Mouse (Mus musculus): Measurements from ENCODE around the gene Taar6. TPM values are rescaled to one million over a fixed set of nuclear protein-coding genes. Genes with fewer than 3 reads are reported as not detected.

The Taar6 gene
- total RNA-seq (2012; rRNA removed), result not detected in 2 replicates
- polyA plus RNA-seq (2012; ENCODE audit: insufficient read depth in 1 of 2, insufficient read length in 2 of 2, low read depth in 1 of 2, low replicate concordance in 2 of 2, missing spikeins in 1 of 2), result not detected

DNA sequence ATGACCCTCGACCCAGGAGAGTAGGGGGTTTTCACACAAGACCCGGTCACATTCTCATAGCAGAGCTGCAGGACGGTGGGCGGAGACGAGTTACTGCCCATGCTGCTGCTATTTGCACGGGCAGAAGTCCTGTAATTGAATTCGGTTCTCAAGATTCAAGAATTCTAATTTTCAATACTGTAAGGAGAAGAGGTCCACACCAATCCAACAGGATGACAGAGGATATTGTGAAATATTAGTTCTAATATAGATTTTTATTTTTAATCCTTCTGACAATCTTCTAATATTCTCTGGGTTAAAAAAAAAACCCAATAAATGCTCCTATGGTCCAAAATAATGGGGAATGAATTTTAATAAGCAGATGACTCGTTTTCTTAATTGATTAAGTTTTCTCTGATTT, at the start of gene Taar6:
TSS of gene Taar6 (minus strand) at position 101 of the 400 bp plus-strand sequence.
- no peak within 1 kb of the TSS for H3K4me3 ChIP-seq (ENCODE audit: control insufficient read depth in 1 of 2, insufficient read depth in 1 of 2, low read depth in 2 of 2, low read length in 2 of 2)
- no peak for DNase-seq (ENCODE audit: low read depth, low spot score)
- no peaks in the 10 kb centered on the region for H3K36me3 ChIP-seq (ENCODE audit: control insufficient read depth in 1 of 2, insufficient read depth in 2 of 2, low read length in 2 of 2)
- H3K27ac ChIP-seq (ENCODE audit: control insufficient read depth, low read depth, low read length), result no peak within 1 kb of the TSS
- H3K9me3 ChIP-seq (replicated peaks; ENCODE audit: insufficient read depth, low read length), result no peaks in the 10 kb centered on the region
- H3K4me1 ChIP-seq (ENCODE audit: control insufficient read depth in 1 of 2, insufficient read depth in 2 of 2, low read length in 2 of 2), result no peaks in the 10 kb centered on the region
- TF ChIP-seq CTCF (IDR thresholded peaks at IDR 0.05 in 2 of 3, conservative IDR thresholded peaks at IDR 0.05 in 1 of 3; ENCODE audit: control insufficient read depth in 1 of 3, insufficient read depth in 1 of 3, low read depth in 2 of 3, low read length in 3 of 3, poor library complexity in 1 of 3, severe bottlenecking in 1 of 3) (no peak), JUND (IDR thresholded peaks at IDR 0.05; ENCODE audit: low read depth, low read length) (no peak), POLR2AphosphoS5 (IDR thresholded peaks at IDR 0.05; ENCODE audit: borderline replicate concordance, low read depth, low read length) (no peak), TAL1 (IDR thresholded peaks at IDR 0.05; ENCODE audit: low read length) (no peak)
- H3K27me3 ChIP-seq (ENCODE audit: control insufficient read depth in 1 of 2, insufficient read depth in 2 of 2, low read length in 2 of 2), result no peaks in the 10 kb centered on the region; a peak in 1 of 4 replicates
- no peaks in the 10 kb centered on the region for H3K79me2 ChIP-seq (ENCODE audit: control insufficient read depth, insufficient read depth, low read length, poor library complexity)
- H3K9ac ChIP-seq (ENCODE audit: control insufficient read depth, low read depth, low read length, poor library complexity, severe bottlenecking), result no peak within 1 kb of the TSS

GRCm38 (mm10) chr10:24031347-24031746, 45.9 kb upstream of the Taar6 start:
- H3K9me3 ChIP-seq (replicated peaks; ENCODE audit: insufficient read depth, low read length), result no peaks in the 10 kb centered on the region
- H3K36me3 ChIP-seq (ENCODE audit: control insufficient read depth in 1 of 2, insufficient read depth in 2 of 2, low read length in 2 of 2), result no peaks in the 10 kb centered on the region
- no peak overlapping the region for H3K9ac ChIP-seq (ENCODE audit: control insufficient read depth, low read depth, low read length, poor library complexity, severe bottlenecking)
- no peak overlapping the region for H3K4me3 ChIP-seq (ENCODE audit: control insufficient read depth in 1 of 2, insufficient read depth in 1 of 2, low read depth in 2 of 2, low read length in 2 of 2)
- H3K4me1 ChIP-seq (ENCODE audit: control insufficient read depth in 1 of 2, insufficient read depth in 2 of 2, low read length in 2 of 2), result no peaks in the 10 kb centered on the region
- no peak for TF ChIP-seq ZMIZ1 (IDR thresholded peaks at IDR 0.05; ENCODE audit: low read depth, low read length)
- TF ChIP-seq EP300 (IDR thresholded peaks at IDR 0.05; ENCODE audit: low read depth in 1 of 2, low read length in 2 of 2), result no peak
- no peak for TF ChIP-seq BHLHE40 (IDR thresholded peaks at IDR 0.05; ENCODE audit: borderline replicate concordance, low read depth, low read length)
- no peak for TF ChIP-seq NRF1 (IDR thresholded peaks at IDR 0.05; ENCODE audit: insufficient read depth, low read depth, low read length, poor library complexity, severe bottlenecking)
- TF ChIP-seq JUND (IDR thresholded peaks at IDR 0.05; ENCODE audit: low read depth, low read length), result no peak
- no peak for TF ChIP-seq POLR2A (IDR thresholded peaks at IDR 0.05; ENCODE audit: control insufficient read depth in 1 of 2, insufficient read depth in 1 of 2, low read depth in 1 of 2, low read length in 2 of 2, poor library complexity in 1 of 2)
- TF ChIP-seq NELFE (IDR thresholded peaks at IDR 0.05; ENCODE audit: low read depth, low read length), result no peak
- TF ChIP-seq GABPA (IDR thresholded peaks at IDR 0.05; ENCODE audit: low read depth, low read length), result no peak
- no peak for TF ChIP-seq TCF12 (IDR thresholded peaks at IDR 0.05; ENCODE audit: low read depth, low read length)
- TF ChIP-seq POLR2AphosphoS5 (IDR thresholded peaks at IDR 0.05; ENCODE audit: borderline replicate concordance, low read depth, low read length), result no peak
- TF ChIP-seq CHD1 (IDR thresholded peaks at IDR 0.05; ENCODE audit: low read depth, low read length), result no peak
- no peak for TF ChIP-seq TBP (IDR thresholded peaks at IDR 0.05; ENCODE audit: low read depth, low read length)
- TF ChIP-seq ZNF384 (IDR thresholded peaks at IDR 0.05; ENCODE audit: low read depth, low read length), result no peak
- DNase-seq (ENCODE audit: low read depth, low spot score), result no peak
- no peaks in the 10 kb centered on the region for H3K79me2 ChIP-seq (ENCODE audit: control insufficient read depth, insufficient read depth, low read length, poor library complexity)
- H3K27me3 ChIP-seq (ENCODE audit: control insufficient read depth in 1 of 2, insufficient read depth in 2 of 2, low read length in 2 of 2), result no peaks in the 10 kb centered on the region
- H3K27ac ChIP-seq (ENCODE audit: control insufficient read depth, low read depth, low read length), result no peak overlapping the region
